Mouse (Mus musculus): Measurements from ENCODE around the gene Map4k2.

Map4k2 gene

GRCm38 (mm10) chr19:6401131-6401815 is 60.3 kb downstream of the Map4k2 start:
- DNase-seq (ENCODE audit: low spot score) = peak; percentile 80

- DNase-seq (ENCODE audit: low spot score) = no peak
These were observed 61.0 kb downstream of the Map4k2 start for GRCm38 (mm10) chr19:6401951-6402350.

- no peak for DNase-seq (ENCODE audit: low spot score)
These were observed 62.9 kb downstream of the Map4k2 start for GRCm38 (mm10) chr19:6403869-6404268.
